Mouse (Mus musculus): Measurements from ENCODE around the gene Helz. TPM values are rescaled to one million over a fixed set of nuclear protein-coding genes. Genes with fewer than 3 reads are reported as not detected.
A peak's percentile ranks its signal among the peaks of the same experiment; 100 is the strongest.
"Not testable (repeated sequence)": the region's sequence is repeated elsewhere in the genome, so short reads cannot be mapped to it uniquely, and the experiment has no call there.

Helz gene
- 18.1 and 20.1 TPM in 2 replicates for polyA plus RNA-seq (2014; fragmentation: Nextera tagmentation; extraction: Ambion mirVana)

GRCm38 (mm10) chr11:107547351-107548203, at the start of gene Helz:
Gene Helz (plus strand): TSS chr11:107547930.
- Histone ChIP-seq H3K9ac (ENCODE audit: low read depth, low read length) (peak within 1 kb of the TSS; percentile 88), H3K27ac (ENCODE audit: low read depth, low read length) (peak within 1 kb of the TSS; percentile 60), H3K9me3 (replicated peaks; ENCODE audit: control insufficient read depth, low read length) (no peaks in the 10 kb centered on the region), H3K4me1 (ENCODE audit: control insufficient read depth, insufficient read depth, low read length) (peaks cover 13% of the 10 kb centered on the region), H3K27me3 (ENCODE audit: control insufficient read depth, insufficient read depth, low read length) (no peaks in the 10 kb centered on the region), H3K4me3 (ENCODE audit: low read depth, low read length) (peak within 1 kb of the TSS; percentile 96), H3K4me2 (peak within 1 kb of the TSS; percentile 98), H3K36me3 (ENCODE audit: control insufficient read depth, insufficient read depth, low read length) (0 out of 2 replicates have a peak, but pooled peaks cover 2% of the 10 kb centered on the region)
- ATAC-seq (replicated peaks; ENCODE audit: insufficient number of reproducible peaks, low FRiP score, low TSS enrichment): peak; percentile 71
- under 1% methylated on average over 66 of the region's 70 CpGs for WGBS (ENCODE audit: insufficient replicate concordance)

GRCm38 (mm10) chr11:107502801-107503200, 44.9 kb upstream of the Helz start:
- H3K4me2 ChIP-seq: no peak overlapping the region
- H3K27me3 ChIP-seq (ENCODE audit: control insufficient read depth, insufficient read depth, low read length): no peaks in the 10 kb centered on the region
- H3K9ac ChIP-seq (ENCODE audit: low read depth, low read length): no peak overlapping the region
- no peak overlapping the region for H3K27ac ChIP-seq (ENCODE audit: low read depth, low read length)
- H3K36me3 ChIP-seq (ENCODE audit: control insufficient read depth, insufficient read depth, low read length): peaks cover 6% of the 10 kb centered on the region
- WGBS (ENCODE audit: insufficient replicate concordance): 81% methylated on average over 8 of the region's 8 CpGs
- H3K9me3 ChIP-seq (replicated peaks; ENCODE audit: control insufficient read depth, low read length): no peaks in the 10 kb centered on the region
- no peak overlapping the region for H3K4me3 ChIP-seq (ENCODE audit: low read depth, low read length)
- no peaks in the 10 kb centered on the region for H3K4me1 ChIP-seq (ENCODE audit: control insufficient read depth, insufficient read depth, low read length)
- ATAC-seq (replicated peaks; ENCODE audit: insufficient number of reproducible peaks, low FRiP score, low TSS enrichment): no peak

GRCm38 (mm10) chr11:107504364-107504763, 43.4 kb upstream of the Helz start:
- H3K27me3 ChIP-seq (ENCODE audit: control insufficient read depth, insufficient read depth, low read length); H3K36me3 ChIP-seq (ENCODE audit: control insufficient read depth, insufficient read depth, low read length); H3K4me3 ChIP-seq (ENCODE audit: low read depth, low read length); H3K9me3 ChIP-seq (replicated peaks; ENCODE audit: control insufficient read depth, low read length); ATAC-seq (replicated peaks; ENCODE audit: insufficient number of reproducible peaks, low FRiP score, low TSS enrichment); H3K4me2 ChIP-seq; H3K4me1 ChIP-seq (ENCODE audit: control insufficient read depth, insufficient read depth, low read length); H3K9ac ChIP-seq (ENCODE audit: low read depth, low read length); H3K27ac ChIP-seq (ENCODE audit: low read depth, low read length): not testable (repeated sequence)
- WGBS (ENCODE audit: insufficient replicate concordance): 86% methylated on average over 3 of the region's 4 CpGs

- H3K27ac ChIP-seq (ENCODE audit: low read depth, low read length): no peak overlapping the region
- H3K4me2 ChIP-seq: no peak overlapping the region
- H3K27me3 ChIP-seq (ENCODE audit: control insufficient read depth, insufficient read depth, low read length): no peaks in the 10 kb centered on the region
- H3K9ac ChIP-seq (ENCODE audit: low read depth, low read length): no peak overlapping the region
- WGBS (ENCODE audit: insufficient replicate concordance): 69% methylated on average over 1 of the region's 1 CpGs
- H3K9me3 ChIP-seq (replicated peaks; ENCODE audit: control insufficient read depth, low read length): no peaks in the 10 kb centered on the region
- no peak overlapping the region for H3K4me3 ChIP-seq (ENCODE audit: low read depth, low read length)
- H3K36me3 ChIP-seq (ENCODE audit: control insufficient read depth, insufficient read depth, low read length): no peaks in the 10 kb centered on the region
- no peak for ATAC-seq (replicated peaks; ENCODE audit: insufficient number of reproducible peaks, low FRiP score, low TSS enrichment)
- peaks cover 7% of the 10 kb centered on the region for H3K4me1 ChIP-seq (ENCODE audit: control insufficient read depth, insufficient read depth, low read length)
Measured at GRCm38 (mm10) chr11:107506260-107506659, 41.5 kb upstream of the Helz start.

- Histone ChIP-seq H3K36me3 (ENCODE audit: control insufficient read depth, insufficient read depth, low read length) (no peaks in the 10 kb centered on the region), H3K9me3 (replicated peaks; ENCODE audit: control insufficient read depth, low read length) (no peaks in the 10 kb centered on the region), H3K27ac (ENCODE audit: low read depth, low read length) (no peak overlapping the region), H3K27me3 (ENCODE audit: control insufficient read depth, insufficient read depth, low read length) (no peaks in the 10 kb centered on the region), H3K4me3 (ENCODE audit: low read depth, low read length) (no peak overlapping the region; the same call in 1 of the 2 replicates), H3K4me1 (ENCODE audit: control insufficient read depth, insufficient read depth, low read length) (peaks cover 7% of the 10 kb centered on the region), H3K9ac (ENCODE audit: low read depth, low read length) (no peak overlapping the region), H3K4me2 (peak overlapping the region; percentile 27)
- no peak; the same call in 1 of the 2 replicates for ATAC-seq (replicated peaks; ENCODE audit: insufficient number of reproducible peaks, low FRiP score, low TSS enrichment)
- WGBS (ENCODE audit: insufficient replicate concordance): 19% methylated on average over 11 of the region's 11 CpGs
Measured at GRCm38 (mm10) chr11:107509631-107510338, 37.9 kb upstream of the Helz start.

GRCm38 (mm10) chr11:107510362-107511269, 37.1 kb upstream of the Helz start:
- H3K9me3 ChIP-seq (replicated peaks; ENCODE audit: control insufficient read depth, low read length): no peaks in the 10 kb centered on the region
- H3K9ac ChIP-seq (ENCODE audit: low read depth, low read length): peak overlapping the region; percentile 49; the same call in 1 of the 2 replicates
- H3K4me1 ChIP-seq (ENCODE audit: control insufficient read depth, insufficient read depth, low read length): peaks cover 7% of the 10 kb centered on the region
- H3K36me3 ChIP-seq (ENCODE audit: control insufficient read depth, insufficient read depth, low read length): no peaks in the 10 kb centered on the region
- H3K4me2 ChIP-seq: peak overlapping the region; percentile 54
- no peaks in the 10 kb centered on the region for H3K27me3 ChIP-seq (ENCODE audit: control insufficient read depth, insufficient read depth, low read length)
- no peak for ATAC-seq (replicated peaks; ENCODE audit: insufficient number of reproducible peaks, low FRiP score, low TSS enrichment)
- H3K27ac ChIP-seq (ENCODE audit: low read depth, low read length): no peak overlapping the region
- H3K4me3 ChIP-seq (ENCODE audit: low read depth, low read length): peak overlapping the region; percentile 18
- 3% methylated on average over 18 of the region's 18 CpGs for WGBS (ENCODE audit: insufficient replicate concordance)

GRCm38 (mm10) chr11:107511954-107512353, 35.8 kb upstream of the Helz start:
- not testable (repeated sequence) for H3K9ac ChIP-seq (ENCODE audit: low read depth, low read length); H3K27ac ChIP-seq (ENCODE audit: low read depth, low read length); H3K4me3 ChIP-seq (ENCODE audit: low read depth, low read length); H3K4me1 ChIP-seq (ENCODE audit: control insufficient read depth, insufficient read depth, low read length); H3K9me3 ChIP-seq (replicated peaks; ENCODE audit: control insufficient read depth, low read length); H3K27me3 ChIP-seq (ENCODE audit: control insufficient read depth, insufficient read depth, low read length); H3K4me2 ChIP-seq; ATAC-seq (replicated peaks; ENCODE audit: insufficient number of reproducible peaks, low FRiP score, low TSS enrichment); H3K36me3 ChIP-seq (ENCODE audit: control insufficient read depth, insufficient read depth, low read length)
- WGBS (ENCODE audit: insufficient replicate concordance): 47% methylated on average over 5 of the region's 5 CpGs

GRCm38 (mm10) chr11:107513047-107513446, 34.7 kb upstream of the Helz start:
- Histone ChIP-seq H3K4me1 (ENCODE audit: control insufficient read depth, insufficient read depth, low read length) (peaks cover 7% of the 10 kb centered on the region), H3K9ac (ENCODE audit: low read depth, low read length) (no peak overlapping the region), H3K9me3 (replicated peaks; ENCODE audit: control insufficient read depth, low read length) (no peaks in the 10 kb centered on the region), H3K36me3 (ENCODE audit: control insufficient read depth, insufficient read depth, low read length) (no peaks in the 10 kb centered on the region), H3K4me2 (no peak overlapping the region), H3K27ac (ENCODE audit: low read depth, low read length) (no peak overlapping the region), H3K4me3 (ENCODE audit: low read depth, low read length) (no peak overlapping the region), H3K27me3 (ENCODE audit: control insufficient read depth, insufficient read depth, low read length) (no peaks in the 10 kb centered on the region)
- WGBS (ENCODE audit: insufficient replicate concordance): 64% methylated on average over 10 of the region's 10 CpGs
- ATAC-seq (replicated peaks; ENCODE audit: insufficient number of reproducible peaks, low FRiP score, low TSS enrichment): no peak
